Mouse (Mus musculus): ENCODE data around the gene Rassf1. TPM values are rescaled to one million over a fixed set of nuclear protein-coding genes. Genes with fewer than 3 reads are reported as not detected.
"Not testable (repeated sequence)": the region's sequence is repeated elsewhere in the genome, so short reads cannot be mapped to it uniquely, and the experiment has no call there.

The Rassf1 gene
- polyA plus RNA-seq, 1 experiment from 2014 or later: 52.5 TPM

DNA sequence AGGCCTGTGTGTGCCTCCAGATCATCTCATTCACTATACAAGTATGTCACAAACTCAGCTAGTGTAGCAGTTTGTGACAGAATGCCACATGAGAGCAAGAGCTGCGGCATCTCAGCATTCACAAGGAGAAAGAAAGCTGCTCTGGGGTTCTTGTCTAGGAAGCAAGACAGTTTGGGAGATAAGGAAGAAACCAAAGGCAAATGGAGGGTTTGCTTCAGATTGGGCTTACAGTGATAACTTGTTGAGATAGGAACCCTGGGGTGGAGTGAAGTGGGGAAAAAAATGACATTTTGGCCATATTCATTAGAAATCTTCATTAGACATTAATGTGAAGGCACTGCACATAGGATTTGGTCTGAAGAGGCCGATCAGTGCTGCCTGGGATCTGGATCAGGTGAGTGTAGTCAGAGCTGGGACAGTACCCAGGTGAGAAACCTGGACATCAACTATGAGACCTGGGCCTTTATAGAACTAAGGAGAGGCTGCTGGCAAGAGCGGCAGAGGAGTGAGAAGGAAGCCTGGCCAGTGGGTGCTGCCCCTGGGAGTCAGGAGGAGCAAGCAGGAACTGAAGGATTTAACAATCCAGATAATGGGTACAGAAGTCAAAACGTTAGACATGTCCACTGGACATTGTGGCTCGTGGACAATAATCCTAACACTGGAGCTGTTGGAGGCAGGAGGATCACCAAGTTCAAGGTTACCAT lies 1.5 kb downstream of the Rassf1 start:
- Histone ChIP-seq H3K36me3 (ENCODE audit: control insufficient read depth, insufficient read depth, low read length) (peaks cover 8% of the 10 kb centered on the region; the same call in 1 of the 2 replicates), H3K4me2 (ENCODE audit: low read depth, low read length) (peak overlapping the region; percentile 96), H3K4me1 (ENCODE audit: control insufficient read depth, insufficient read depth, low read length) (peaks cover 47% of the 10 kb centered on the region), H3K4me3 (ENCODE audit: low read length) (peak overlapping the region; percentile 84; the same call in 1 of the 2 replicates), H3K9ac (ENCODE audit: low read depth, low read length) (peak overlapping the region; percentile 94; the same call in 1 of the 2 replicates), H3K27ac (ENCODE audit: low read length) (no peak overlapping the region), H3K9me3 (ENCODE audit: control insufficient read depth, low read length) (no peaks in the 10 kb centered on the region), H3K27me3 (replicated peaks; ENCODE audit: control insufficient read depth, insufficient read depth, low read length) (no peaks in the 10 kb centered on the region)
- no peak for ATAC-seq
- WGBS: 72% methylated on average over 5 of the region's 5 CpGs

DNA sequence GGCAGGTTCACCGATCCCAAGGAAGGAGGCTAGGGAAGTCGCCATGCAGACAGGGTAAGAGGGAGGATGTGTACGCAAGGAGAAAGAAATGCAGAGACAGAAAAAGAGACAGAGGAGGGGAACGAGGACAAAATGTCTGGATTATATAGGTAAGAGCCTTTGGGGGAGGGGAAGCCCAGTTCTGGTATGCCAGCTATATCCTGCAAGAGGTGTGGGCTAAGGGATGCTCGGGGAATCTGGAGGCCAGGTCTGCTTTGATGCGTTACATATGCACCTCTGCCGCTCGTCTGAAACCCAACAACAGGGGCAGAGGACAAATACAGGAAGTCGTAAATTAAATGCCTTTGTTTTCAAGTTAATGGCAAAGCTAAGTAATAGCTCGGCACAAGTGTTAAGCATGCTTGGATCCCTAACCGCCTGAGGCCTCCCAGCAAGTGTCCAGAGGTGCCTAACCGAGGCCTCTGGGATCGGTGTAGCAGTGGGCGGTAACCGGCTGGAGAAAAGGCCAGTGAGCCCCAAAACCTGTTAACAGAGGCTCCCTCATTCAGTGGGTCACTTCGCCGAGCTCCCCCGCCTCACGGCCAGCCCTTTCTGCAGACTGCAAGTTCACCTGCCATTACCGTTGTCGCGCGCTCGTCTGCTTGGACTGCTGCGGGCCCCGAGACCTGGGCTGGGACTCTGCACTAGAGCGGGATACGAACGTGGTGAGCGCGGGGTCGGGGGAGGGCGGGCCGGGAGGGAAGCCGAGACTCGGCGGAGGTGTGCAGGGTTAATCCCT lies 2.4 kb downstream of the Rassf1 start:
- WGBS: 4% methylated on average over 37 of the region's 37 CpGs
- peaks cover 47% of the 10 kb centered on the region for H3K4me1 ChIP-seq (ENCODE audit: control insufficient read depth, insufficient read depth, low read length)
- peak overlapping the region; percentile 84 for H3K4me3 ChIP-seq (ENCODE audit: low read length)

DNA sequence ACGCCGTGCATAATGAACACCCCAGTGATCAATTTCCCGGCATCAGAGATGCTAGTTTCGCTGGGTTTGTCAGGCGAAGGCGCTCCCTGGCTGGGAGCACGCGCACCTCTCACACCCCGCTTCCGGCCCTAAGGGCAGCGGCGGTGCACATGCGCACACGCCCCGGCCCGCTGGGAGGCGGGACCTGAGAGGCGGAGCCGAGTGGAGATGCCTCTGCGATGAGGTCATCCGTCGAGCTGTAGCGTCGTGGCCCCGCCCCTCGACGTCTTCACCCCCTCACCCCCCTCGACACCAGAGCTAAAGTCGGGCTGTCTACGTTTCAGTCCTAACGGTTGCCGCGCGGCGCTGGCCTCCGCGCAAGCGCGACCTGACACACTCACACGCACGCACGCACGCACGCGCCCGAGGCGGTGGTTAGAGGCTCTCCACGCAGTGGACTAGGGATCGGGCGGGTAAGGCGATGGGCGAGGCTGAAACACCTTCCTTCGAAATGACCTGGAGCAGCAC lies 3.0 kb downstream of the Rassf1 start:
- Histone ChIP-seq H3K4me2 (ENCODE audit: low read depth, low read length) (peak overlapping the region; percentile 96), H3K4me1 (ENCODE audit: control insufficient read depth, insufficient read depth, low read length) (peaks cover 47% of the 10 kb centered on the region), H3K36me3 (ENCODE audit: control insufficient read depth, insufficient read depth, low read length) (peaks cover 16% of the 10 kb centered on the region), H3K9me3 (ENCODE audit: control insufficient read depth, low read length) (no peaks in the 10 kb centered on the region), H3K27ac (ENCODE audit: low read length) (peak overlapping the region; percentile 98), H3K27me3 (replicated peaks; ENCODE audit: control insufficient read depth, insufficient read depth, low read length) (no peaks in the 10 kb centered on the region), H3K4me3 (ENCODE audit: low read length) (peak overlapping the region; percentile 84), H3K9ac (ENCODE audit: low read depth, low read length) (peak overlapping the region; percentile 94)
- under 1% methylated on average over 53 of the region's 53 CpGs for WGBS
- ATAC-seq: peak; percentile 92

More for the DNA sequence above, 2.4 kb downstream of the Rassf1 start:
- Histone ChIP-seq H3K27me3 (replicated peaks; ENCODE audit: control insufficient read depth, insufficient read depth, low read length) (no peaks in the 10 kb centered on the region), H3K27ac (ENCODE audit: low read length) (peak overlapping the region; percentile 88), H3K9me3 (ENCODE audit: control insufficient read depth, low read length) (no peaks in the 10 kb centered on the region), H3K36me3 (ENCODE audit: control insufficient read depth, insufficient read depth, low read length) (peaks cover 12% of the 10 kb centered on the region; the same call in 1 of the 2 replicates), H3K9ac (ENCODE audit: low read depth, low read length) (peak overlapping the region; percentile 94), H3K4me2 (ENCODE audit: low read depth, low read length) (peak overlapping the region; percentile 96)
- ATAC-seq: peak; percentile 50

DNA sequence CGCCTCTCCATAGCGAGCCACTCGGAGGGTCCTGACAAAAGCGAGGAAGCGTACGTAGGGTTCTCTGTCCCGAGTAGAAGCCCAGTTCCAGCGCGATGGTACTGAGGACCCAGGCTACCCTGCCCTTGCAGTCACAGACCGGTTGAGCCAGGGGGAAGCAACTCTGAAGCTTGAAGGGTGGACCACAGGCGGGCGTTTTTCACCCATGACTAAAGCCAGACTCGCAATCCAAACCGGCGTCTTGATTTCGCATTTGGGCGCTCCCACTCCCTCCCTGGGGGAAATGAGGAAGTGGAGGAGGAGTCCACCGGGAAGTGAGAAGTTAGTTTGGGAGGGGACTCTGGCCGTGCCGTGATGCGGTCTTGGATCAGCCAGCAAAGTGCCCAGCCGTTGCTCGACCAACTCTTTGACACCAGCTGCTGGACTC lies 3.7 kb downstream of the Rassf1 start:
- Histone ChIP-seq H3K4me1 (ENCODE audit: control insufficient read depth, insufficient read depth, low read length) (peaks cover 47% of the 10 kb centered on the region), H3K27me3 (replicated peaks; ENCODE audit: control insufficient read depth, insufficient read depth, low read length) (no peaks in the 10 kb centered on the region), H3K9me3 (ENCODE audit: control insufficient read depth, low read length) (no peaks in the 10 kb centered on the region), H3K4me2 (ENCODE audit: low read depth, low read length) (peak overlapping the region; percentile 96), H3K27ac (ENCODE audit: low read length) (peak overlapping the region; percentile 98), H3K4me3 (ENCODE audit: low read length) (peak overlapping the region; percentile 84), H3K9ac (ENCODE audit: low read depth, low read length) (peak overlapping the region; percentile 94), H3K36me3 (ENCODE audit: control insufficient read depth, insufficient read depth, low read length) (peaks cover 16% of the 10 kb centered on the region)
- WGBS: 0% methylated on average over 23 of the region's 23 CpGs
- peak; percentile 11 for ATAC-seq

DNA sequence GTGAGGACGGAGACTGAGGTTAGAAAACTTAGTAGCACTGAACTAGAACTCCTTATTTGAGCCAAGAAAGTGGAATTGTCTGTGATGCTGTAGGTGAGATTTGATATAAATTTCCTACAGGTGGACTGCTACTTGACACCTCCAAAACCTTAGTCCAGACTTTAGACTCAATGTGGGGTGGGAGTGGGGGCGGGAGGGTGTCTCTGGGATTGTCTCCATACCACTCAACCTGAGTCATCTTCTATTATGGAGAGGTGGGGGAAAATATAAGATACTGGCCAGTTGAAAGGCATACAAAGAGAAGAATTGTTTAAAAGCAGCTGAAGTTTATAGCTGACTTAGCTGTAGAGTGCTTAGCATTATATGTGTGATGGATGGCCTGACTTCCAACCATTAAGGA lies 4.3 kb downstream of the Rassf1 start:
- Histone ChIP-seq H3K4me1 (ENCODE audit: control insufficient read depth, insufficient read depth, low read length) (peaks cover 43% of the 10 kb centered on the region), H3K4me3 (ENCODE audit: low read length) (peak overlapping the region; percentile 84), H3K9ac (ENCODE audit: low read depth, low read length) (peak overlapping the region; percentile 94), H3K27me3 (replicated peaks; ENCODE audit: control insufficient read depth, insufficient read depth, low read length) (no peaks in the 10 kb centered on the region), H3K27ac (ENCODE audit: low read length) (peak overlapping the region; percentile 98), H3K4me2 (ENCODE audit: low read depth, low read length) (peak overlapping the region; percentile 96), H3K9me3 (ENCODE audit: control insufficient read depth, low read length) (no peaks in the 10 kb centered on the region), H3K36me3 (ENCODE audit: control insufficient read depth, insufficient read depth, low read length) (peaks cover 16% of the 10 kb centered on the region)
- WGBS: 33% methylated on average over 2 of the region's 2 CpGs
- ATAC-seq: no peak

DNA sequence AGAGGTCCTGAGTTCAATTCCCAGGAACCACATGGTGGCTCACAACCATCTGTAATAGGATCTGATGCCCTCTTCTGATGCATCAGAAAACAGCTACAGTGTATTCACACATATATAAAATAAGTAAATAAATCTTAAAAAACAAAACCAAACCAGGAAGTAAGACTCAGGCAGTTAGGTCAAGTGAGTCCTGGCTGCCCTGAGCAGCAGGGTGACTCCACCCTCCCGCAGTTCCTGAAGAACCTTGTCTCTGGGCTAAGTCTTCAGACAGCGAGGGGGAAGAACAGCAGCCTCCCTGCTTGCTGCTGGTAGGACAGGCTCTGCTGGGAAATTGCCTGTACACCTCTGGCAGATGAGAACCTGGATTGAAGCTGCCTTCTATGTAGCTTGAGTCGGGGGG lies 5.0 kb downstream of the Rassf1 start:
- H3K4me3 ChIP-seq (ENCODE audit: low read length): peak overlapping the region; percentile 84
- H3K9me3 ChIP-seq (ENCODE audit: control insufficient read depth, low read length): no peaks in the 10 kb centered on the region
- peak overlapping the region; percentile 96 for H3K4me2 ChIP-seq (ENCODE audit: low read depth, low read length)
- peak overlapping the region; percentile 94 for H3K9ac ChIP-seq (ENCODE audit: low read depth, low read length)
- peaks cover 36% of the 10 kb centered on the region for H3K4me1 ChIP-seq (ENCODE audit: control insufficient read depth, insufficient read depth, low read length)
- 65% methylated on average over 3 of the region's 3 CpGs for WGBS
- H3K27me3 ChIP-seq (replicated peaks; ENCODE audit: control insufficient read depth, insufficient read depth, low read length): no peaks in the 10 kb centered on the region
- no peak for ATAC-seq
- H3K36me3 ChIP-seq (ENCODE audit: control insufficient read depth, insufficient read depth, low read length): peaks cover 18% of the 10 kb centered on the region
- peak overlapping the region; percentile 98 for H3K27ac ChIP-seq (ENCODE audit: low read length)

GRCm38 (mm10) chr9:107563029-107563581 lies 11.8 kb downstream of the Rassf1 start, which contains the start of gene Tusc2:
TSS of gene Tusc2 (plus strand) at chr9:107563255.
- Histone ChIP-seq H3K4me1 (ENCODE audit: control insufficient read depth, insufficient read depth, low read length) (peaks cover 30% of the 10 kb centered on the region), H3K36me3 (ENCODE audit: control insufficient read depth, insufficient read depth, low read length) (peaks cover 18% of the 10 kb centered on the region), H3K9ac (ENCODE audit: low read depth, low read length) (peak within 1 kb of the TSS; percentile 87), H3K9me3 (ENCODE audit: control insufficient read depth, low read length) (no peaks in the 10 kb centered on the region), H3K4me2 (ENCODE audit: low read depth, low read length) (peak within 1 kb of the TSS; percentile 74), H3K27ac (ENCODE audit: low read length) (peak within 1 kb of the TSS; percentile 59), H3K4me3 (ENCODE audit: low read length) (peak within 1 kb of the TSS; percentile 93), H3K27me3 (replicated peaks; ENCODE audit: control insufficient read depth, insufficient read depth, low read length) (no peaks in the 10 kb centered on the region)
- ATAC-seq: peak; percentile 95
- 0% methylated on average over 46 of the region's 46 CpGs for WGBS

- H3K27me3 ChIP-seq (replicated peaks; ENCODE audit: control insufficient read depth, insufficient read depth, low read length); H3K4me3 ChIP-seq (ENCODE audit: low read length); H3K4me2 ChIP-seq (ENCODE audit: low read depth, low read length); ATAC-seq; H3K9me3 ChIP-seq (ENCODE audit: control insufficient read depth, low read length): not testable (repeated sequence)
- H3K27ac ChIP-seq (ENCODE audit: low read length): peak overlapping the region; percentile 13; the same call in 1 of the 2 replicates
- H3K4me1 ChIP-seq (ENCODE audit: control insufficient read depth, insufficient read depth, low read length): peaks cover 38% of the 10 kb centered on the region
- peaks cover 12% of the 10 kb centered on the region; the same call in 1 of the 2 replicates for H3K36me3 ChIP-seq (ENCODE audit: control insufficient read depth, insufficient read depth, low read length)
- 54% methylated on average over 5 of the region's 5 CpGs for WGBS
- peak overlapping the region; percentile 27; the same call in 1 of the 2 replicates for H3K9ac ChIP-seq (ENCODE audit: low read depth, low read length)
Observed at GRCm38 (mm10) chr9:107565556-107565955, 14.2 kb downstream of the Rassf1 start.
